Mouse (Mus musculus) hindbrain, embryonic 11.5 days (tissue): ENCODE measurements around the gene Pofut2. TPM values are rescaled to one million over a fixed set of nuclear protein-coding genes. Genes with fewer than 3 reads are reported as not detected.

Experiments
- ATAC-seq: fragments of 200-750 bp; cut with Nextera tagmentation; 2 replicates; pipeline ENCODE4 v1.8.0; 2017; ENCODE audit warnings: mild to moderate bottlenecking, moderate TSS enrichment, moderate library complexity; ENCODE audit not compliant: low FRiP score
- DNase-seq: peaks from one replicate; pipeline ENCODE4 v3.0.0-alpha.2; 2015; ENCODE audit warnings: low spot score
- H3K27ac ChIP-seq: fragments of 300-500 bp; sonication (generic); 2 replicates; pipeline ENCODE4 v1.5.1; 2014; ENCODE audit warnings: mild to moderate bottlenecking, low read depth, low read length
- H3K27me3 ChIP-seq: fragments of 300-500 bp; sonication (generic); 2 replicates; pipeline ENCODE4 v1.6.1; 2014; ENCODE audit warnings: mild to moderate bottlenecking, low read length, moderate library complexity, mixed read lengths; ENCODE audit not compliant: control insufficient read depth, insufficient read depth
- H3K36me3 ChIP-seq: fragments of 300-500 bp; sonication (generic); 2 replicates; pipeline ENCODE4 v1.6.1; 2014; ENCODE audit warnings: mild to moderate bottlenecking, low read length, moderate library complexity, mixed read lengths; ENCODE audit not compliant: control insufficient read depth, insufficient read depth
- H3K4me1 ChIP-seq: fragments of 300-500 bp; sonication (generic); replicated peaks from 2 replicates; pipeline ENCODE4 v1.6.1; 2014; ENCODE audit warnings: low read length, mixed read lengths; ENCODE audit not compliant: control insufficient read depth, insufficient read depth
- H3K4me2 ChIP-seq: fragments of 300-500 bp; sonication (generic); replicated peaks from 2 replicates; pipeline ENCODE4 v1.6.1; 2014; ENCODE audit warnings: mild to moderate bottlenecking, low read depth, low read length
- H3K4me3 ChIP-seq: fragments of 300-500 bp; sonication (generic); 2 replicates; pipeline ENCODE4 v1.5.1; 2014; ENCODE audit warnings: low read depth, low read length
- H3K9ac ChIP-seq: fragments of 300-500 bp; sonication (generic); 2 replicates; pipeline ENCODE4 v1.6.1; 2014; ENCODE audit warnings: low read depth, low read length
- H3K9me3 ChIP-seq: fragments of 300-500 bp; sonication (generic); 2 replicates; pipeline ENCODE4 v1.6.1; 2016; ENCODE audit warnings: low read length; ENCODE audit not compliant: control insufficient read depth
- WGBS: fragments of 180-500 bp; shearing (Covaris S2); extraction: QIAGEN DNeasy Blood & Tissue Kit; methylation state at CpG from one replicate; pipeline ENCODE4 v1.1.7; 2014; 5-methylcytosine and 5-hydroxymethylcytosine counted together
- polyA plus RNA-seq: library from polyadenylated mRNA; unstranded; fragments of >200 nt; fragmentation: Nextera tagmentation; extraction: Ambion mirVana; gene quantifications from 2 replicates; pipeline ENCODE4 v1.2.1, GENCODE M21; 2014

The Pofut2 gene
- 68.4 and 72.6 TPM in 2 replicates for polyA plus RNA-seq

- H3K36me3 ChIP-seq = no peaks in the 10 kb centered on the region
- peak within 1 kb of the TSS; percentile 91 for H3K4me3 ChIP-seq
- under 1% methylated on average over 80 of the region's 81 CpGs for WGBS
- peak; percentile 99 for DNase-seq
- peak within 1 kb of the TSS; percentile 82 for H3K9ac ChIP-seq
- peak within 1 kb of the TSS; percentile 78 for H3K4me2 ChIP-seq
- H3K27ac ChIP-seq = peak within 1 kb of the TSS; percentile 86
- ATAC-seq = peak; percentile 98
- H3K9me3 ChIP-seq = no peaks in the 10 kb centered on the region
- 0 out of 2 replicates have a peak, but pooled peaks cover 3% of the 10 kb centered on the region for H3K4me1 ChIP-seq
- H3K27me3 ChIP-seq = no peaks in the 10 kb centered on the region
These were observed at the start of gene Pofut2 for GRCm38 (mm10) chr10:77258704-77259621. Gene Pofut2 (plus strand): TSS chr10:77259218.

- Histone ChIP-seq H3K36me3 (no peaks in the 10 kb centered on the region), H3K9ac (no peak overlapping the region), H3K4me1 (no peaks in the 10 kb centered on the region), H3K9me3 (no peaks in the 10 kb centered on the region), H3K4me3 (no peak overlapping the region), H3K27ac (no peak overlapping the region), H3K27me3 (no peaks in the 10 kb centered on the region), H3K4me2 (no peak overlapping the region)
- no peak for ATAC-seq
- 53% methylated on average over 5 of the region's 5 CpGs for WGBS
- DNase-seq = no peak
These were observed 49.8 kb upstream of the Pofut2 start for GRCm38 (mm10) chr10:77209261-77209660.

GRCm38 (mm10) chr10:77210666-77211065 is 48.4 kb upstream of the Pofut2 start:
- Histone ChIP-seq H3K4me2 (no peak overlapping the region), H3K4me3 (no peak overlapping the region), H3K9ac (no peak overlapping the region), H3K27ac (no peak overlapping the region), H3K4me1 (no peaks in the 10 kb centered on the region), H3K36me3 (no peaks in the 10 kb centered on the region), H3K27me3 (no peaks in the 10 kb centered on the region), H3K9me3 (no peaks in the 10 kb centered on the region)
- 91% methylated on average over 3 of the region's 3 CpGs for WGBS
- ATAC-seq (no peak), DNase-seq (no peak)

- no peak overlapping the region for H3K4me3 ChIP-seq
- no peaks in the 10 kb centered on the region for H3K27me3 ChIP-seq
- H3K36me3 ChIP-seq = no peaks in the 10 kb centered on the region
- H3K4me2 ChIP-seq = no peak overlapping the region
- no peak overlapping the region for H3K27ac ChIP-seq
- DNase-seq = no peak
- H3K4me1 ChIP-seq = no peaks in the 10 kb centered on the region
- no peak overlapping the region for H3K9ac ChIP-seq
- H3K9me3 ChIP-seq = no peaks in the 10 kb centered on the region
- ATAC-seq = no peak
- WGBS = 76% methylated on average over 11 of the region's 11 CpGs
These were observed 47.9 kb upstream of the Pofut2 start for GRCm38 (mm10) chr10:77211116-77211570.

GRCm38 (mm10) chr10:77212354-77213120 is 46.5 kb upstream of the Pofut2 start:
- DNase-seq (no peak), ATAC-seq (no peak)
- no peak overlapping the region for H3K9ac ChIP-seq
- no peak overlapping the region for H3K27ac ChIP-seq
- WGBS = 84% methylated on average over 6 of the region's 6 CpGs
- H3K4me1 ChIP-seq = no peaks in the 10 kb centered on the region
- H3K4me3 ChIP-seq = no peak overlapping the region
- no peak overlapping the region for H3K4me2 ChIP-seq
- H3K36me3 ChIP-seq = no peaks in the 10 kb centered on the region
- H3K9me3 ChIP-seq = no peaks in the 10 kb centered on the region
- H3K27me3 ChIP-seq = peaks cover 2% of the 10 kb centered on the region; the same call in 1 of the 2 replicates

- Histone ChIP-seq H3K9me3 (no peaks in the 10 kb centered on the region), H3K36me3 (no peaks in the 10 kb centered on the region), H3K27me3 (peaks cover 2% of the 10 kb centered on the region; the same call in 1 of the 2 replicates), H3K4me2 (no peak overlapping the region), H3K9ac (no peak overlapping the region), H3K4me3 (no peak overlapping the region), H3K4me1 (no peaks in the 10 kb centered on the region), H3K27ac (no peak overlapping the region)
- DNase-seq (no peak), ATAC-seq (no peak)
- WGBS = 95% methylated on average over 5 of the region's 5 CpGs
These were observed 45.5 kb upstream of the Pofut2 start for GRCm38 (mm10) chr10:77213483-77213882.

GRCm38 (mm10) chr10:77214586-77214985 is 44.4 kb upstream of the Pofut2 start:
- H3K9me3 ChIP-seq = no peaks in the 10 kb centered on the region
- DNase-seq = no peak

GRCm38 (mm10) chr10:77215641-77216040 is 43.4 kb upstream of the Pofut2 start:
- 84% methylated on average over 4 of the region's 4 CpGs for WGBS
- peaks cover 2% of the 10 kb centered on the region; the same call in 1 of the 2 replicates for H3K27me3 ChIP-seq
- no peaks in the 10 kb centered on the region for H3K9me3 ChIP-seq

More at GRCm38 (mm10) chr10:77214586-77214985, 44.4 kb upstream of the Pofut2 start:
- no peak for ATAC-seq
- no peak overlapping the region for H3K9ac ChIP-seq
- H3K36me3 ChIP-seq = no peaks in the 10 kb centered on the region
- no peaks in the 10 kb centered on the region for H3K4me1 ChIP-seq
- H3K4me2 ChIP-seq = no peak overlapping the region
- no peak overlapping the region for H3K27ac ChIP-seq
- H3K27me3 ChIP-seq = peaks cover 2% of the 10 kb centered on the region; the same call in 1 of the 2 replicates
- H3K4me3 ChIP-seq = no peak overlapping the region
- 77% methylated on average over 8 of the region's 8 CpGs for WGBS

More at GRCm38 (mm10) chr10:77215641-77216040, 43.4 kb upstream of the Pofut2 start:
- H3K27ac ChIP-seq = no peak overlapping the region
- DNase-seq (no peak), ATAC-seq (no peak)
- H3K4me2 ChIP-seq = no peak overlapping the region
- no peaks in the 10 kb centered on the region for H3K36me3 ChIP-seq
- no peak overlapping the region for H3K9ac ChIP-seq
- H3K4me3 ChIP-seq = no peak overlapping the region
- H3K4me1 ChIP-seq = no peaks in the 10 kb centered on the region
